Mouse (Mus musculus) lung, postnatal 10 days (tissue): Measurements from ENCODE around the gene Cyp2d12.
"Not testable (repeated sequence)": the region's sequence is repeated elsewhere in the genome, so short reads cannot be mapped to it uniquely, and the experiment has no call there.

Source experiments
- DNase-seq: peaks from one replicate; pipeline ENCODE4 v3.0.0; 2021

The Cyp2d12 gene

DNA sequence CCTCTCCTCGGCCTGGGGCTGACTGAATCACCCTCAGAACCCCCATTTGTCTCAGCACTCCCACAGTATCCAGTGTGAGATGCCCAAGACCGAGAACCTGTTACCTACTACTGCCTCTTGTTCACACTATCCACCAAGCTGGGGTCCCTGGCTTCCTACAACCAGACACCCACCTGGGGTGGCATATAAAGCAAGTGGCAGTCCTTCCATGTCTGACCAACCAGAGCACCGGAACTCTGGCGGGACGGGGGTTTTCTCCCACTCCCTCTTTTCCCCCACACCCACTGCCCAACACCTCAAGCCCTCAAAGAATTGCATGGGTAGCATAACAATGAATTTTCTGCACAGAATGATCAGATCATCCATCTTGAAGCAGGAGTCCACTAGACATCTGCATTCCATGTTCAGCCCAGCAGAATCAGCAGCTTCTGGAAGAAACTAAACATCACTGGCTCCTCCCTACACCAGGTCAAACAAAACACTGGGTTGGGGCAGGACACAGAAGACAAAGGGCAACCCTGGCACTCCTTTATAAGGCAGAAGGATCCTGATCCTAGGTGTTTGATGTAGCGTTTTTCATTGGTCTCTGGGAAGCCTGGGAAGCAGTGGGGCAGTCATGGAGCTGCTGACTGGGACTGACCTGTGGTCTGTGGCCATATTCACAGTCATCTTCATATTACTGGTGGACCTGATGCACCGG is at the start of gene Cyp2d12:
Cyp2d12 (plus strand) TSS at position 542 of the 700 bp plus-strand sequence.
- no peak for DNase-seq

GRCm38 (mm10) chr15:82506971-82507370 is 47.9 kb upstream of the Cyp2d12 start:
- DNase-seq: no peak

GRCm38 (mm10) chr15:82507740-82508139 is 47.1 kb upstream of the Cyp2d12 start:
- not testable (repeated sequence) for DNase-seq

- DNase-seq: not testable (repeated sequence)
These were observed 45.4 kb upstream of the Cyp2d12 start for GRCm38 (mm10) chr15:82509495-82509894.

DNA sequence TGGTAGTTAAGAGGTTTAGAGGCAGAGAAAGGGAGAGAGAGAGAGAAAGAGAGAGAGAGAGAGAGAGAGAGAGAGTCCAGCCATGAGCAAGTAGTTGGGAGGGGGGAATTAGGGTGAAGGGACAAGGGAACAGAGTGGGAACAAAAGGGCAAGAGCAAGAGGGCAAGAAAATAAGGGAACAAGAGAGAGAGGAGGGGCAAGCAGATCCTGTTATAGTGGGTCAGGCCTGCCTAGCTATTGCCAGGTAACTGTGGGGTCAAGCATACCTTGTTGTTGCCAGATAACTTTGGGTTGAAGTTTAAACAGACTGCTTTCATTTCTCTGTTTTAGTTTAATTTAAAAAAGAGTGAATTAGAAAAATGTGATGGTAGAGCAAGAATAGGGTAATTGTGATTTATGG is 44.4 kb upstream of the Cyp2d12 start:
- DNase-seq: not testable (repeated sequence)

DNA sequence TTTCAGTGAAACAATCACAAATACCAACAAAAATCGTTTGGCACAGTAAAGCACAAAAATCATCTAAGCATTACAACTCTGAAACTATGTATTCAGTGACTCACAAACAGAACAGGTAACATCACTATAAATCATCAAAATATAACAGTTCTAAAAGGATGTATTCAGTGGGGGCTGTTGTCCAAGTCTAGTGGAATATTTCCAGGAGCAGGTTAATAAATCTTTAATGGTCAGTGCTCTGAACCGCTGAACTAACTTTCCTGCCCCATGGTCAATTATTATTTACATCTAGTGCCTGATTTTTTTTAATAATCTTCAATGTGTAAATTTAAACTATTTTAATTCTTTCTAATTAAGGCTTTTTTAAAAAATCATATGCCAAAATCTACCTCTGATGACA is 42.8 kb upstream of the Cyp2d12 start:
- not testable (repeated sequence) for DNase-seq

GRCm38 (mm10) chr15:82516174-82516573 is 38.7 kb upstream of the Cyp2d12 start:
- not testable (repeated sequence) for DNase-seq

GRCm38 (mm10) chr15:82527371-82527770 is 27.5 kb upstream of the Cyp2d12 start:
- not testable (repeated sequence) for DNase-seq

DNA sequence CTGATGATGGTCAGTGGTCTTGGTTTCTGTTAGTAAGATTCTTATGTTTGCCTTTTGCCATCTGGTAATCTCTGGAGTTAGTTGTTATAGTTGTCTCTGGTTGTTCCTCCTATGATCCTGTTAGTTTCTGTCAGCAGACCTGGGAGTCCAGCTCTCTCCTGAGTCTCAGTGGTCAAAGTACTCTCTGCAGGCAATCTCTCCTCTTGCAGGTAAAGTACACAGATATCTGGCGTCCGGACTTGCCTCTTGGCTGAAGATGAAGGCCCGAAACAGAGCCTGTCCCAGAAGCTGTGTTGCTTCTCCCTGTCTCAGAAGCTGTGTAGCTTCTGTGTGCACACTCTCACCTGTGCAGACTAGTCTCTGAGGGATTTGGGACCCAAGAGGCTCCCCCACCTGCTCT is 22.2 kb upstream of the Cyp2d12 start:
- not testable (repeated sequence) for DNase-seq

GRCm38 (mm10) chr15:82542976-82543375 is 11.9 kb upstream of the Cyp2d12 start:
- DNase-seq: not testable (repeated sequence)

DNA sequence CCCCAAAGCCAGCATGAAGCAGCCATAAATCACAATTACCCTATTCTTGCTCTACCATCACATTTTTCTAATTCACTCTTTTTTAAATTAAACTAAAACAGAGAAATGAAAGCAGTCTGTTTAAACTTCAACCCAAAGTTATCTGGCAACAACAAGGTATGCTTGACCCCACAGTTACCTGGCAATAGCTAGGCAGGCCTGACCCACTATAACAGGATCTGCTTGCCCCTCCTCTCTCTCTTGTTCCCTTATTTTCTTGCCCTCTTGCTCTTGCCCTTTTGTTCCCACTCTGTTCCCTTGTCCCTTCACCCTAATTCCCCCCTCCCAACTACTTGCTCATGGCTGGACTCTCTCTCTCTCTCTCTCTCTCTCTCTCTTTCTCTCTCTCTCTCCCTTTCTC is 10.3 kb upstream of the Cyp2d12 start:
- not testable (repeated sequence) for DNase-seq

DNA sequence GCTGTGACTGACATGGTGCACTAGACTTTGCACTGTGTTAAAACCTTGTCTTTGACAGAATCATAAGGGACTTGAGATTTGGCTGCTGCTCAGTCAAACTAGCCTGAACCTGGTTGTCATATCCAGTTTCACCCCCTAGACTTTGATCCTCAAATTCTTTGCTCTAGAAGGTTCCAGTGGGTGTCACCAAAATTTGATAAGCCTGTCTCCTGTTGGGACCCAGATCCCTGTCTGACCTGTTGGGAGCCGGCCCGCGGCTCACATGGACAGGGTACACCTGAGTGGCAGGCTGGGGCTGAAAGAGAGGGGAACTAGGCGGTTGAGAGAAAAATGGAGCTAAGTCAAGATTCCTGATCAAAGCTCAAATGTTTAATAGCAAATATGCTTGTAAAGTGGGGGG is 7.1 kb upstream of the Cyp2d12 start:
- not testable (repeated sequence) for DNase-seq

DNA sequence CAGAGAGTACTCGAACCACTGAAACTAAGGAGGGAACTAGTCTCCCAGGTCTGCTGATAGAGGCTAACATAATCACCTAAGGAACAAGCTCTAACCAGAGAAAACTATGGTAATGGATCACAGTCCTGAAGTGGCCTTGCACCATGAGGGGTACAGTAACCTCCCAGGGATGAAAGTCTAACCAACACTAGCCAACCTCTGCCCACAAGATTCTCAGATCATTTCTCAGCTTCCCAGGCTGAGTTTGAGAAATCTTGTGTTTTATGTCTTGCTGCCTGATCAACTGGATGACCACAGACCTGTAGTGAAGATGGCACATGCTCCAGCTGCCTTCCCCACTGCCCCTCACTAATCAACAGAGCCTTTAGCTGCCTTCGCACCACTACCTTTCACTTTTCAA is 1.7 kb upstream of the Cyp2d12 start:
- not testable (repeated sequence) for DNase-seq

GRCm38 (mm10) chr15:82572856-82573255 is 18.0 kb downstream of the Cyp2d12 start:
- no peak for DNase-seq

DNA sequence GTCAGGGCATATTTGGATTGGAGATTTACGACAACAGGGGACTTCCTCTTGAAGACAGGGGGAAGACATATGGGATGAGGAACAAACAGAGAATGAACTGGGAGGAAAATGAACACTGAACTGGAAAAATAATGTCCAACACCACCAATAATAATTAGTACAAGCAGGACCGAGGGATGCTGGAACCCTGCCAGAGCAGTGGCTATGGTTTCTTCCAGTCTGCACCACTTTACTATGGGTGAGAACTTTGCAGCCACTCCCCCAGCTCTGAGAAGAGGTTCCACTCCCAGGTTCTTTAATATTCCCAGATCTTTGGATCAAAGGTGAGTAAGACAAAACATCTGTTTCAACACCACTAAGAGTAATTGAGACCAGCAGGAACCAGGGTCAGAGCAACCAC is 24.2 kb downstream of the Cyp2d12 start:
- DNase-seq: no peak

DNA sequence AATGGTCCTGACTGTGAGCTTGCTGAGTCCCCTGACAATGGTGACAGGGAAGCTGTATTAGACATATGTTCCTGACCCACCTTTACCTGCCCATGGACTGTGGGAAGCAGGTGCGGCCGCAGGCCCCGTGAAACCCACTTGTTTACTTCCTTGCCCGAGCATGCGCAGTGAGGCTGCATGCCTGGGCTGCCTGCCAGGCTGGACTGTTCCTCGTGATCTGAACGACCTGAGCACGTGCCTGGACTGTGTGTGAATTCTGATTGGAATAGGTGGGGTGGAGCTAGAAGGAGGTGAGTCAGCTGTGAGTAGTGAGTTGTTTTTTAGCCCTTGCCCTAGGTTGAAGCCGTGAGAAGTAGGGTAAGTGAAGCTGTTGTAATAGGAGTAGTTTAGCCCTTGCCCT is 27.7 kb downstream of the Cyp2d12 start:
- DNase-seq: no peak
